Mouse (Mus musculus) lung, embryonic 16.5 days (tissue): ENCODE results near the gene Brd1. TPM values are rescaled to one million over a fixed set of nuclear protein-coding genes. Genes with fewer than 3 reads are reported as not detected.
A peak's percentile ranks its signal among the peaks of the same experiment; 100 is the strongest.

Experiments
- ATAC-seq: fragments of 200-750 bp; cut with Nextera tagmentation; 2 replicates; pipeline ENCODE4 v1.8.0; 2017; ENCODE audit warnings: low read depth, mild to moderate bottlenecking, moderate library complexity
- H3K27ac ChIP-seq: fragments of 300-500 bp; sonication (generic); 2 replicates; pipeline ENCODE4 v1.5.1; 2014; ENCODE audit warnings: mild to moderate bottlenecking, control low read depth, low read length
- H3K27me3 ChIP-seq: fragments of 300-500 bp; sonication (generic); 2 replicates; pipeline ENCODE4 v1.6.1; 2014; ENCODE audit warnings: low read depth, low read length, mixed read lengths; ENCODE audit not compliant: control insufficient read depth, insufficient read depth
- H3K36me3 ChIP-seq: fragments of 300-500 bp; sonication (generic); 2 replicates; pipeline ENCODE4 v1.6.1; 2014; ENCODE audit warnings: low read length; ENCODE audit not compliant: control insufficient read depth, insufficient read depth
- H3K4me1 ChIP-seq: fragments of 300-500 bp; sonication (generic); replicated peaks from 2 replicates; pipeline ENCODE4 v1.6.1; 2014; ENCODE audit warnings: low read length, mixed read lengths; ENCODE audit not compliant: control insufficient read depth, insufficient read depth
- H3K4me2 ChIP-seq: fragments of 300-500 bp; sonication (generic); 2 replicates; pipeline ENCODE4 v1.6.1; 2014; ENCODE audit warnings: low read depth, low read length, control low read depth
- H3K4me3 ChIP-seq: fragments of 300-500 bp; sonication (generic); 2 replicates; pipeline ENCODE4 v1.5.1; 2014; ENCODE audit warnings: mild to moderate bottlenecking, low read length, control low read depth
- H3K9ac ChIP-seq: fragments of 300-500 bp; sonication (generic); 2 replicates; pipeline ENCODE4 v1.6.1; 2014; ENCODE audit warnings: low read length, control low read depth
- H3K9me3 ChIP-seq: fragments of 300-500 bp; sonication (generic); 2 replicates; pipeline ENCODE4 v1.6.1; 2016; ENCODE audit warnings: low read length; ENCODE audit not compliant: control insufficient read depth
- WGBS: fragments of 180-500 bp; shearing (Covaris S2); extraction: QIAGEN DNeasy Blood & Tissue Kit; methylation state at CpG from one replicate; pipeline ENCODE4 v1.1.7; 2014; 5-methylcytosine and 5-hydroxymethylcytosine counted together
- polyA plus RNA-seq: library from polyadenylated mRNA; unstranded; fragments of >200 nt; fragmentation: Nextera tagmentation; extraction: Ambion mirVana; gene quantifications from 2 replicates; pipeline ENCODE4 v1.2.1, GENCODE M21; 2015

Gene Brd1
- polyA plus RNA-seq, 1 experiment from 2014 or later = 17.7 TPM

DNA sequence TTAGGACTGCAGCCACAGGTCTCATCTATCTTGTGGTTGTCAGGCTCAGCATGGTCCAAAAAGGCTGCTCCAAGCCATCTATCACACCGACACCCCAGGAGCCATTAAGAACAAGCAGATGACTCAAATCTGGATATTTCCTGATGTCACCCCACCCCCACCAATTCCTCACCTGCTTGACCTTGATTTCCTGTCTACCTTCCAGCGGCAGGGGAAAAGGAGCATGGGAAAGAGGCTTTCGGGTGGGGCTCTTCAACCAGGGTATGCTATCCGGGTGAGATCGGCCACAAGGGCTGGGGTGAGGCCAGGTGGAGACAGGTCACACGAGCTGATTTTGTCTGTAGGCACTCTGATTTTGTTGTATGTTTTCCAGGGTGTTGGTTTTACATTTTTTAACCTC is 50.0 kb downstream of the Brd1 start:
- Histone ChIP-seq H3K4me2 (no peak overlapping the region), H3K36me3 (peaks cover 31% of the 10 kb centered on the region), H3K4me3 (no peak overlapping the region), H3K27me3 (no peaks in the 10 kb centered on the region), H3K27ac (no peak overlapping the region), H3K9ac (no peak overlapping the region), H3K9me3 (no peaks in the 10 kb centered on the region), H3K4me1 (no peaks in the 10 kb centered on the region)
- 80% methylated on average over 6 of the region's 6 CpGs for WGBS
- ATAC-seq = no peak

- Histone ChIP-seq H3K4me2 (no peak overlapping the region), H3K4me1 (no peaks in the 10 kb centered on the region), H3K4me3 (no peak overlapping the region), H3K36me3 (peaks cover 6% of the 10 kb centered on the region), H3K9ac (no peak overlapping the region), H3K9me3 (no peaks in the 10 kb centered on the region), H3K27ac (no peak overlapping the region), H3K27me3 (no peaks in the 10 kb centered on the region)
- 62% methylated on average over 5 of the region's 5 CpGs for WGBS
- 0 out of 2 replicates have a peak, but pooled peaks have one; percentile 23 for ATAC-seq
These were observed 53.1 kb downstream of the Brd1 start for GRCm38 (mm10) chr15:88680931-88681330.

DNA sequence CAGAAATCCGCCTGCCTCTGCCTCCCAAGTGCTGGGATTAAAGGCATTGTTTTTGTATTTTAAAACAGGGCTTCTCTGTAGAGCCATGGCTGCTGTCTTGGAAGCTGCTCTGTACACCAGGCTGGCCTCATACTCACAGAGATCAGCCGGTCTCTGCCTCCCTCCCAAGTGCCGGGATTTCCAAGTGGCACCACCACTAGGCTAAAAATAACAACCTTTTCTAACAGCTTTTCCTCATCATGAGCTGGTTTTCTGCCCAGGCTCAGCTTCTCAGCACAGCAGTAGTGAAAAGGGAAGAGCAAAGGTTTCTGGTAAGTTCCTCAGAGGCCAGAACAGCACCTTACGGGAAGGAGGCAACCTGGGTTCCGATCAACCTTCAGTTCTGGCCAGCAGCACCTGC is 56.5 kb downstream of the Brd1 start:
- H3K4me3 ChIP-seq = no peak overlapping the region
- 71% methylated on average over 5 of the region's 5 CpGs for WGBS
- H3K36me3 ChIP-seq = no peaks in the 10 kb centered on the region
- no peak for ATAC-seq
- H3K27ac ChIP-seq = no peak overlapping the region
- no peaks in the 10 kb centered on the region for H3K9me3 ChIP-seq
- no peak overlapping the region for H3K9ac ChIP-seq
- H3K27me3 ChIP-seq = no peaks in the 10 kb centered on the region
- H3K4me2 ChIP-seq = no peak overlapping the region
- no peaks in the 10 kb centered on the region for H3K4me1 ChIP-seq

- WGBS = 77% methylated on average over 5 of the region's 5 CpGs
- ATAC-seq = no peak
These were observed 58.0 kb downstream of the Brd1 start for GRCm38 (mm10) chr15:88675998-88676397.

DNA sequence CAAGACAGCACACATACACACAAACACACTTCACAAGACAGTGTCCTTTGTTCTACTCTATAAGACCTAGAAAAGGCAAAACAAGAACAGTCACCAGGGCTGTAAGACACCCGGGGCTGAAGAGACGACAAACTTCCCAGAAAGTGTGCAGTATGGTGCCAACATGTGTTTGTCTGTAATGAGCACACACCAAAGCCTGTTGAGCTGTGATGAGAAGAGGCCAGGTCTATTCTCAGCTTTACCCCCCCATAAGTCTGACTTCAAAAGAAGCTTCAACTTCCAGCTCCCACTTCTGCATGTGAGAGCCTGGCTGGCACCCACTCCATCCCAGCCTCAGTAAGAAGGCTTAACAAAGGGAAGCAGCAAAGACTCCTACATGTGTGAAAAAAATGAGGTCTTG is 65.3 kb downstream of the Brd1 start:
- Histone ChIP-seq H3K9me3 (no peaks in the 10 kb centered on the region), H3K36me3 (no peaks in the 10 kb centered on the region), H3K27ac (no peak overlapping the region), H3K27me3 (no peaks in the 10 kb centered on the region), H3K4me3 (no peak overlapping the region), H3K4me2 (no peak overlapping the region), H3K9ac (no peak overlapping the region), H3K4me1 (no peaks in the 10 kb centered on the region)
- WGBS = 79% methylated on average over 2 of the region's 2 CpGs
- no peak for ATAC-seq

More at GRCm38 (mm10) chr15:88675998-88676397, 58.0 kb downstream of the Brd1 start:
- Histone ChIP-seq H3K36me3 (no peaks in the 10 kb centered on the region), H3K27ac (no peak overlapping the region), H3K4me3 (no peak overlapping the region), H3K9ac (no peak overlapping the region), H3K27me3 (no peaks in the 10 kb centered on the region), H3K4me1 (no peaks in the 10 kb centered on the region), H3K4me2 (no peak overlapping the region), H3K9me3 (no peaks in the 10 kb centered on the region)

GRCm38 (mm10) chr15:88667653-88668052 is 66.4 kb downstream of the Brd1 start:
- no peaks in the 10 kb centered on the region for H3K9me3 ChIP-seq
- ATAC-seq = no peak
- H3K9ac ChIP-seq = no peak overlapping the region
- no peak overlapping the region for H3K4me3 ChIP-seq
- H3K36me3 ChIP-seq = no peaks in the 10 kb centered on the region
- WGBS = 77% methylated on average over 3 of the region's 3 CpGs
- no peaks in the 10 kb centered on the region for H3K4me1 ChIP-seq
- H3K4me2 ChIP-seq = no peak overlapping the region
- H3K27ac ChIP-seq = no peak overlapping the region
- no peaks in the 10 kb centered on the region for H3K27me3 ChIP-seq

DNA sequence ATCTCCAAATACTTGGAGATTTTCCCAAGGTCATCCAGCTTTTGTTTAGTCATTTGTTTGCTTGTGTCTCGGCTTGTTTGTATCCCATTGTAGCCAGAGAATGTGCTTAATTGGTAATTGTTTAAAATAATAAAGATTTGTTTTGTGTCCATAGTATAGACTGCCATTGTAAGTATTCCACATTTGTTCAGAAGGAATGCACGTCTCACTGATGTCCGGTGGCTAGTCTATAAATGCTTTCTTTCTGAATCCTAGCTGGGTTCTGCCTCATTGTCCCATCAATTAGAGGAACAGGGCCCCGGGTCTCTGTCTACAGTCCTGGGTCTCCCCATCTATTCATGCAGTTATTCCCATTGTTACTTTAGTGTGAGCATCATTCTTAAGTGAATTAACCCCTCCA is 68.2 kb downstream of the Brd1 start:
- Histone ChIP-seq H3K36me3 (no peaks in the 10 kb centered on the region), H3K27me3 (no peaks in the 10 kb centered on the region), H3K4me3 (no peak overlapping the region), H3K4me1 (no peaks in the 10 kb centered on the region), H3K9me3 (no peaks in the 10 kb centered on the region), H3K4me2 (no peak overlapping the region), H3K27ac (no peak overlapping the region), H3K9ac (no peak overlapping the region)
- no peak for ATAC-seq
- WGBS = 60% methylated on average over 4 of the region's 4 CpGs

GRCm38 (mm10) chr15:88663041-88663440 is 71.0 kb downstream of the Brd1 start:
- Histone ChIP-seq H3K4me1 (no peaks in the 10 kb centered on the region), H3K9ac (no peak overlapping the region), H3K4me3 (no peak overlapping the region), H3K36me3 (no peaks in the 10 kb centered on the region), H3K4me2 (no peak overlapping the region), H3K27me3 (no peaks in the 10 kb centered on the region), H3K27ac (no peak overlapping the region), H3K9me3 (no peaks in the 10 kb centered on the region)
- 32% methylated on average over 11 of the region's 11 CpGs for WGBS
- ATAC-seq = no peak

DNA sequence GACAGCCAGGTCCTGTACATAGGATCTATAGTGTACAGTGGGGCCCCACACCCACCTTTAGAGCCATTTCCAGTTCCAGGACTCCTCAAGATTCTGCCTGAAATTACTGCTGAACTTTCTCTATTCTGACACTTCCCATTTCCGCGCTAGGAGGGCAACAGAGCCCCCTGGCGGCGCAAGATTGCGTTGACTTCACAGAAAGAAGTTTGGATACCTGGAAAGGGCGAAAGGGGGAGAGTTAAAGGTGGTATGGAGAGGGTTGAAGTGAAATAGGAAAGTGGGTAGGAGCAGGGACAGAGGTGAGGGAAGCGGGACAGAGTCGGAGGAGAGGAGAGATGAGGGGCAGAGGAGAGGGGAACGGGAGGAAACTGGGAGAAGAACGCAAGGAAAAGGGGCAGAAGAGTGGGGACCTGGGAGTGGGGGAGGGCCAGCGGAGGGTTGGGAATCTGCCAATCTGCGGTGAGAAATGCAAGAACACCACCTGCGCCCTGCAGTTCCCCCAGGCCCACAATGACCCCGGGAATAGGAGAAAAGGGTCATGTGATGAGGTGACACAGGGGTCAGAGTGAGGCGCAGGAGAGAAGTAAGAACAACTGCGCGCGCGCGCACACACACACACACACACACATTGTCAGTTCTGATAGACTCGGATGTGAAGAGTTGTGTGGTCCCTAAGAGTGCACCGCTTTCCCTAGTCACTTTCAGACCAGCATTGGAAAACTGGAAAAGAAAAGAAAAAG is 71.8 kb downstream of the Brd1 start:
- Histone ChIP-seq H3K27ac (no peak overlapping the region), H3K27me3 (no peaks in the 10 kb centered on the region), H3K9ac (no peak overlapping the region), H3K36me3 (no peaks in the 10 kb centered on the region), H3K4me1 (no peaks in the 10 kb centered on the region), H3K4me2 (no peak overlapping the region), H3K9me3 (no peaks in the 10 kb centered on the region), H3K4me3 (no peak overlapping the region)
- no peak for ATAC-seq
- 4% methylated on average over 22 of the region's 22 CpGs for WGBS
